ENCODE assay signal across 23 mouse cellular contexts in the genomic region with DNA sequence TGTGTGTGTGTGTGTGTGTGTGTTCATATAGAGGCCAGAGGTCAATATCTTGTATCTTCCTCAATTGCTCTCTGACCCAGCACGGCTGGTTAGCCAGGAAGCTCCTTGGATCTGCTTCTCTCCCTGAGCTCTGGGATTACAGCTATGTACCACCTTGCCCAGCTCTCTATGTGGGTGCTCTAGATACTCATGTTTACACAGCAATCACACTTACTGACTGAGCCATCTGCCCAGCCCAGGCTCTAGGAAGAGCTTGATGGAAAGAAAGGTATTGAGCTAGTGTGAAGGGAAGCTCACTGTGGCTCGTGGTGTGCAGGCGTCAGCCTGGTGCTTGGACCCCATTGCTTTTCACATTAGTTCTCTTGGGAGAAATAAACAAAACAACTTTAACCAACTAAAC.
DNase-seq lines count a peak whose midpoint lies in the region; ATAC-seq and TF ChIP-seq lines count a peak whose summit lies in the region.
"Had no signal": no experiment of that assay in that cellular context is flagged by ENCODE, and none has a peak within 500 bp of the region (broad histone marks: within the 10 kb centered on the region; RNA-seq: fewer than 3 reads in every experiment).

No protein-coding gene starts in this region.

- TF ChIP-seq CTCF in testis, adult 2 months (IDR thresholded peaks at IDR 0.05; ENCODE audit: control insufficient read depth, insufficient read depth, insufficient replicate concordance, low read depth, low read length): no peak

- peak; percentile 76 for ATAC-seq in frontal cortex, adult (ENCODE audit: low TSS enrichment)
- ATAC-seq in midbrain, embryonic 13.5 days: no peak
- ATAC-seq: activated CD4-positive, CD25-positive, alpha-beta regulatory T cell, adult 4 months; CD4-positive, CD25-positive, alpha-beta regulatory T cell, adult 4 months; forebrain, embryonic 13.5 days; forebrain, embryonic 15.5 days; forebrain, postnatal 0 days; Patski had no signal

- peaks cover 5% of the 10 kb centered on the region for H3K4me1 ChIP-seq in testis, adult 2 months (ENCODE audit: control insufficient read depth, insufficient read depth, low read length)
- H3K4me1 ChIP-seq in midbrain, embryonic 13.5 days (replicated peaks): no peaks in the 10 kb centered on the region
- H3K4me1 ChIP-seq: embryonic facial prominence, embryonic 10.5 days; embryonic facial prominence, embryonic 12.5 days; forebrain, embryonic 13.5 days; forebrain, embryonic 15.5 days had no signal

- H3K27me3 ChIP-seq in testis, adult 2 months (ENCODE audit: control insufficient read depth, insufficient read depth, low read length): no peaks in the 10 kb centered on the region
- H3K27me3 ChIP-seq in midbrain, embryonic 13.5 days: no peaks in the 10 kb centered on the region
- H3K27me3 ChIP-seq: embryonic facial prominence, embryonic 12.5 days; forebrain, embryonic 13.5 days; forebrain, embryonic 15.5 days; Patski had no signal

- TF ChIP-seq POLR2A in testis, adult 2 months (IDR thresholded peaks at IDR 0.05; ENCODE audit: control insufficient read depth, low read depth, low read length): no peak

- peak overlapping the region; percentile 87 for H3K4me3 ChIP-seq in testis, adult 2 months (ENCODE audit: control insufficient read depth, low read depth, low read length)
- no peak overlapping the region for H3K4me3 ChIP-seq in midbrain, embryonic 13.5 days (replicated peaks)
- H3K4me3 ChIP-seq: embryonic facial prominence, embryonic 10.5 days; embryonic facial prominence, embryonic 12.5 days; forebrain, embryonic 13.5 days; forebrain, embryonic 15.5 days had no signal

- H3K27ac ChIP-seq in testis, adult 2 months (ENCODE audit: control insufficient read depth, insufficient read depth, low read depth, low read length): no peak overlapping the region
- no peak overlapping the region for H3K27ac ChIP-seq in midbrain, embryonic 13.5 days
- H3K27ac ChIP-seq: embryonic facial prominence, embryonic 10.5 days; embryonic facial prominence, embryonic 12.5 days; forebrain, embryonic 13.5 days; forebrain, embryonic 15.5 days had no signal

- H3K4me2 ChIP-seq in midbrain, embryonic 13.5 days (replicated peaks): no peak overlapping the region
- H3K4me2 ChIP-seq: embryonic facial prominence, embryonic 12.5 days; forebrain, embryonic 13.5 days; forebrain, embryonic 15.5 days had no signal

- no peaks in the 10 kb centered on the region for H3K36me3 ChIP-seq in testis, adult 2 months (ENCODE audit: control insufficient read depth, insufficient read depth, low read length)
- H3K36me3 ChIP-seq in midbrain, embryonic 13.5 days: no peaks in the 10 kb centered on the region
- H3K36me3 ChIP-seq: embryonic facial prominence, embryonic 10.5 days; embryonic facial prominence, embryonic 12.5 days; forebrain, embryonic 15.5 days; G1E had no signal

- no peak for DNase-seq in frontal cortex, adult 2 months (ENCODE audit: extremely low spot score in 1 of 2, low spot score in 1 of 2)
- DNase-seq in testis, postnatal 14 days (ENCODE audit: low spot score): no peak
- DNase-seq: adrenal gland, adult 8-10 months; adrenal gland, postnatal 14 days; adrenal gland, postnatal 36 days; B cell, adult 2 months; cerebellum, adult 11-12 months; cerebellum, adult 2 months; cerebellum, adult 9-10 months; cerebellum, postnatal 10 days; cerebellum, postnatal 25 days; forebrain, postnatal 0 days had no signal

- H3K9me3 ChIP-seq in midbrain, embryonic 13.5 days: no peaks in the 10 kb centered on the region
- H3K9me3 ChIP-seq: embryonic facial prominence, embryonic 10.5 days; embryonic facial prominence, embryonic 12.5 days; forebrain, embryonic 13.5 days; forebrain, embryonic 15.5 days; G1E had no signal

- whole genome bisulfite sequencing in midbrain, embryonic 13.5 days: 90% methylated on average over 3 of the region's 3 CpGs

- H3K9ac ChIP-seq in midbrain, embryonic 13.5 days (replicated peaks): no peak overlapping the region
- H3K9ac ChIP-seq: embryonic facial prominence, embryonic 12.5 days; forebrain, embryonic 13.5 days; forebrain, embryonic 15.5 days; forebrain, postnatal 0 days had no signal
